Mouse (Mus musculus) ovary, adult 10 weeks (tissue): ENCODE data around the gene P2ry13. TPM values are rescaled to one million over a fixed set of nuclear protein-coding genes. Genes with fewer than 3 reads are reported as not detected.

Experiments
- polyA plus RNA-seq: library from polyadenylated mRNA; stranded (reverse); fragments of 350-450 nt; fragmentation: Illumina TruSeq; extraction: RNeasy Lipid Tissue Mini Kit (QIAGEN cat#74804); gene quantifications from one replicate; pipeline ENCODE4 v1.2.3, GENCODE M21; 2014

Gene P2ry13
- 2.0 TPM for polyA plus RNA-seq

GRCm38 (mm10) chr3:59210727-59211126 lies at the start of gene P2ry13:
TSS of gene P2ry13 (minus strand) at chr3:59210882.

GRCm38 (mm10) chr3:59194938-59195337 lies 15.7 kb downstream of the P2ry13 start, which contains the start of gene Gpr87:
TSS of gene Gpr87 (minus strand) at chr3:59195104.

Other genes starting within 250 kb of the P2ry13 start
- gene Med12l, start 205.1 kb downstream of the P2ry13 start, polyA plus RNA-seq, result 2.7 TPM
- 1.00 TPM for gene Gpr171, start 109.1 kb downstream of the P2ry13 start, polyA plus RNA-seq
- gene P2ry14, start 57.3 kb downstream of the P2ry13 start, polyA plus RNA-seq, result 24.0 TPM
- gene Gpr87, start 15.8 kb downstream of the P2ry13 start, polyA plus RNA-seq, result not detected
- gene P2ry12, start 52.0 kb upstream of the P2ry13 start, polyA plus RNA-seq, result 6.5 TPM
- gene Igsf10, start 133.5 kb upstream of the P2ry13 start, polyA plus RNA-seq, result 25.8 TPM